Mouse (Mus musculus) spleen, adult 2 months (tissue): Measurements from ENCODE around the gene Gars. TPM values are rescaled to one million over a fixed set of nuclear protein-coding genes. Genes with fewer than 3 reads are reported as not detected.

Source experiments
- DNase-seq, 2 experiments: peaks; one replicate each; pipeline versions ENCODE4 v3.0.0 to v3.0.0-alpha.2; 2012 to 2021; ENCODE audit warnings: low spot score in 2 of 2, low read depth in 1 of 2
- H3K27ac ChIP-seq: fragments of 200-500 bp; 2 replicates; pipeline ENCODE4 v1.5.1; 2012; ENCODE audit warnings: low read length, inconsistent platforms; ENCODE audit not compliant: insufficient read depth
- H3K27me3 ChIP-seq: fragments of 200-500 bp; 2 replicates; pipeline ENCODE4 v1.6.1; 2012; ENCODE audit warnings: mild to moderate bottlenecking, moderate library complexity, low read length, inconsistent platforms; ENCODE audit not compliant: control insufficient read depth, insufficient read depth
- H3K36me3 ChIP-seq: fragments of 200-500 bp; 2 replicates; pipeline ENCODE4 v1.6.1; 2012; ENCODE audit warnings: mild to moderate bottlenecking, low read length, inconsistent platforms; ENCODE audit not compliant: control insufficient read depth, insufficient read depth
- H3K4me1 ChIP-seq: fragments of 200-500 bp; 2 replicates; pipeline ENCODE4 v1.6.1; 2011; ENCODE audit warnings: inconsistent platforms; ENCODE audit not compliant: control insufficient read depth, insufficient read depth, insufficient read length
- H3K4me3 ChIP-seq: fragments of 200-500 bp; 2 replicates; pipeline ENCODE4 v1.5.1; 2011; ENCODE audit warnings: mild to moderate bottlenecking, inconsistent platforms; ENCODE audit not compliant: insufficient read depth, insufficient read length; ENCODE audit errors: extremely low read depth
- CTCF ChIP-seq: fragments of 200-500 bp; IDR thresholded peaks from 2 replicates; pipeline ENCODE4 v1.5.1; 2011; ENCODE audit warnings: mild to moderate bottlenecking, inconsistent platforms; ENCODE audit not compliant: insufficient read depth, insufficient read length, insufficient replicate concordance; ENCODE audit errors: extremely low read depth
- POLR2A ChIP-seq: fragments of 200-500 bp; IDR thresholded peaks from 2 replicates; pipeline ENCODE4 v1.6.1; 2011; ENCODE audit warnings: low read depth, low read length, inconsistent platforms
- WGBS: fragments of 180-500 bp; shearing (Covaris S2); methylation state at CpG from one replicate; pipeline ENCODE4 v1.1.7; 2018; 5-methylcytosine and 5-hydroxymethylcytosine counted together
- polyA plus RNA-seq: library from polyadenylated mRNA; depleted of rRNA; stranded (reverse); fragments of >200 nt; gene quantifications from 2 replicates; pipeline ENCODE4 v1.2.3, GENCODE M21; 2012

The Gars gene
- polyA plus RNA-seq, 1 experiment = 17.1 TPM

GRCm38 (mm10) chr6:55064477-55064827 lies 26.6 kb downstream of the Gars start:
- 85% methylated on average over 7 of the region's 7 CpGs for WGBS
- Histone ChIP-seq H3K36me3 (peaks cover 50% of the 10 kb centered on the region), H3K4me3 (no peak overlapping the region), H3K27ac (no peak overlapping the region), H3K27me3 (no peaks in the 10 kb centered on the region), H3K4me1 (no peaks in the 10 kb centered on the region)
- DNase-seq = no peak
- TF ChIP-seq CTCF = no peak
- TF ChIP-seq POLR2A = no peak

- TF ChIP-seq POLR2A (no peak), CTCF (no peak)
- no peaks in the 10 kb centered on the region for H3K27me3 ChIP-seq
- H3K4me3 ChIP-seq = no peak overlapping the region
- H3K27ac ChIP-seq = no peak overlapping the region
- H3K4me1 ChIP-seq = no peaks in the 10 kb centered on the region
- WGBS = 93% methylated on average over 2 of the region's 2 CpGs
- peaks cover 53% of the 10 kb centered on the region for H3K36me3 ChIP-seq
- DNase-seq = no peak
These were observed 28.1 kb downstream of the Gars start for GRCm38 (mm10) chr6:55065903-55066302.

GRCm38 (mm10) chr6:55076561-55077255 lies 38.9 kb downstream of the Gars start:
- DNase-seq = no peak
- Histone ChIP-seq H3K27me3 (no peaks in the 10 kb centered on the region), H3K4me1 (no peaks in the 10 kb centered on the region), H3K27ac (no peak overlapping the region), H3K4me3 (no peak overlapping the region), H3K36me3 (peaks cover 49% of the 10 kb centered on the region)
- no peak for TF ChIP-seq CTCF
- TF ChIP-seq POLR2A = no peak
- 90% methylated on average over 4 of the region's 4 CpGs for WGBS

DNA sequence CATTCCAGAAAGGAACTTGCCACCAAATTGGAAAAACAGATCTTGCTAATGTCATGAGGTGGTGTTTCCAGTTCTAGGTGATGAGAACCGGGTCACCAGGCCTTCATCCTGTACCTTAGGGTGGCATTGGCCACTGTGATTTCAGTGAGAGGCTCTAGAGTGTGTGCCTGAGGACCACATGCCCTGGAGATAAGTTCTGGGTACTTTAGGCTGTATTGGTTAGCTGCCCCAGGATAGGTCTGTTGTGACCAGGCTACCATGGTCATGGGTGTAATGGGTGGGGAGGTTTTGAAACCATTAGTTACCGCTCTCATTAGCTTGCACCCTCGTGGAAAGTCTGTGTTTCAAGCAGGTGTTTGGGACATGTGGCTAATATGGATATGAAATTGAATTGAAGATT lies 43.6 kb downstream of the Gars start:
- WGBS = 88% methylated on average over 3 of the region's 3 CpGs
- H3K27ac ChIP-seq = no peak overlapping the region
- no peak for TF ChIP-seq POLR2A
- no peak for TF ChIP-seq CTCF
- no peak overlapping the region for H3K4me3 ChIP-seq
- peaks cover 28% of the 10 kb centered on the region for H3K36me3 ChIP-seq
- H3K4me1 ChIP-seq = no peaks in the 10 kb centered on the region
- H3K27me3 ChIP-seq = no peaks in the 10 kb centered on the region
- no peak for DNase-seq

- peaks cover 21% of the 10 kb centered on the region for H3K36me3 ChIP-seq
- no peak overlapping the region for H3K4me3 ChIP-seq
- H3K27me3 ChIP-seq = no peaks in the 10 kb centered on the region
- 50% methylated on average over 7 of the region's 7 CpGs for WGBS
- TF ChIP-seq CTCF = no peak
- no peak for TF ChIP-seq POLR2A
- no peaks in the 10 kb centered on the region for H3K4me1 ChIP-seq
- H3K27ac ChIP-seq = no peak overlapping the region
- DNase-seq = no peak
These were observed 44.6 kb downstream of the Gars start for GRCm38 (mm10) chr6:55082261-55083051.

- WGBS = 77% methylated on average over 4 of the region's 4 CpGs
- H3K4me3 ChIP-seq = no peak overlapping the region
- TF ChIP-seq POLR2A (no peak), CTCF (no peak)
- no peaks in the 10 kb centered on the region for H3K27me3 ChIP-seq
- H3K36me3 ChIP-seq = no peaks in the 10 kb centered on the region
- no peaks in the 10 kb centered on the region for H3K4me1 ChIP-seq
- H3K27ac ChIP-seq = no peak overlapping the region
- DNase-seq = no peak
These were observed 49.5 kb downstream of the Gars start for GRCm38 (mm10) chr6:55087355-55087754.

DNA sequence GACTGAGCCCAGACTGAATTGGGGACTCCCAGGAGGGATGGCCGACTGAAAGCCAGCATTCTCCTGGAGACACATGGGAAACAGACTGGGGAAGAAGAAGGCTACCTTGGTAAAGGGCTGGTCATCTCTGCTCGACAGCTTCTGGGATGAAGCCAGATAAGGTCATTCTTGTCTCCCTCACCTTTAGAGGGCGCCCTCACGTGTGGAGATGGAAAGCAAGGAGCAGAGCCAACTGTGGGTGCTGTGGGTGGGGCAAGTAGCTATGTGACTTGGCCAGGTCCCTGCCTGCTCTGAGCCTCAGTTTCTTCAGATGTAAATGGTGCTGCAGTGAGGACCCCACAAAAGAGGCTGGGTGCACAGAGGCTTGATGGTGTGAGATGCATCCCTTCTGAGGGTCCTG lies 52.8 kb downstream of the Gars start:
- no peaks in the 10 kb centered on the region for H3K27me3 ChIP-seq
- H3K4me1 ChIP-seq = no peaks in the 10 kb centered on the region
- no peak overlapping the region for H3K27ac ChIP-seq
- no peak overlapping the region for H3K4me3 ChIP-seq
- no peak for TF ChIP-seq POLR2A
- H3K36me3 ChIP-seq = no peaks in the 10 kb centered on the region
- no peak for DNase-seq
- 48% methylated on average over 4 of the region's 4 CpGs for WGBS
